Mouse (Mus musculus): ENCODE measurements around the gene Rfpl4b.

DNA sequence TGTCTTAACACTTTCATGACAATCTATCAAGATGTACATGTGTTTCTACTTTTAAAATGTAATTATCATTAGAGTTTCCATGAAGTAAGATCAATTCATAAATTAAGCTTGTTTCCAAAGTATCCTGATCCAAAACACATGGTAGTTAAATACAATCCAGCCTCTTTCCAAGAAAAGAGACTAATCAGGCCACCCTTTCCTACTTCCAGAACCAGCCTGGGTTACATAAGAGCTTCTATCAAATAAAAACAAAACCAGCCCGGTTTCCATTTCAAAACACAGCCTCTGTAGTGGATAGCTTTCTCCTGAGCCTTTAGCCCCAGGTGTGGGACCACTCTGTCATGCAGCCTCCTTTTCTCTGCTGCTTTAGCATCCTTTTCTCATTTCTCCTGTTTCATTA, 2.2 kb upstream of the Rfpl4b start:
- TF ChIP-seq CTCF (IDR thresholded peaks at IDR 0.05; ENCODE audit: extremely low read depth, insufficient read length, insufficient replicate concordance, low read depth, low read length) (no peak), POLR2A (IDR thresholded peaks at IDR 0.05; ENCODE audit: low read depth, low read length) (no peak)

Measured in small intestine, adult 2 months (tissue).